9 mouse cellular contexts compared by ENCODE assay signal in the genomic region with DNA sequence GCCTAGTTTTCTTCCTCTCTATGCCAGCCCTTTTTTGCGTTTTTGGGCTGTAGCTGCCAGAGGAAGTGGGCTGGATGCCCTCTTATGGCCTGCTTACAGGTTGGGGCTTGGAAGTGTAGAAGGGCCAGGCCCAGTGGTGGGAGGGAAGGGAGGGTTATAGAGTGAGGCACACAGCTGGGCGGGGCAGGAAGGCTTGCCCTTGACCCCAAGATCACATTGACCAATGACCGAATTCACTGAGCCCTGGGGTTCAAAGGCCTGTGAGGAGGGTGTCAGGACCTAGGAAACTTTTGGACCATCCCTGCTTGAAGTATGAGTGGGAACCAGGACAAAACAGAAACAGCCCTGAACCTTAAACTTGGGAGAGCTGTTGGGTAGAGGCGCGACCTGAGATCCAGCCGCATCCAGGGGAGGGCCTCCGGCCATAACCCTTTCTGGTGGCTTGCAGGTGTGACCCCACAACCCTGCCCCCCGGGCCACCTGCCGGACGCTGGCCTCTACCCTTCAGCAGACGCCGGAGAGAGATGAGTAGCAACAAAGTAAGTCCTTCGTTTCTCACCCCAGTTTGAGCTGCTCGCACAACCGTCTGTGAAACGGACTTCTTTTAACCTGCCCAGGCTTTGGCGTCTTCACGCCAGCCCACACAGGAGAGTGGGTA. TPM values are rescaled to one million over a fixed set of nuclear protein-coding genes. Genes with fewer than 3 reads are reported as not detected.
DNase-seq lines count a peak whose midpoint lies in the region; ATAC-seq lines count a peak whose summit lies in the region.
"Had no signal": no experiment of that assay in that cellular context is flagged by ENCODE, and none has a peak within 500 bp of the region (broad histone marks: within the 10 kb centered on the region; RNA-seq: fewer than 3 reads in every experiment).

No protein-coding gene starts in this region.

- peak overlapping the region; percentile 9 for H3K9ac ChIP-seq in kidney, embryonic 16.5 days (replicated peaks; ENCODE audit: low read length)
- peak overlapping the region; percentile 47 for H3K9ac ChIP-seq in intestine, embryonic 15.5 days
- H3K9ac ChIP-seq in neural tube, embryonic 12.5 days: no peak overlapping the region

- peak overlapping the region; percentile 88 for H3K4me2 ChIP-seq in kidney, embryonic 16.5 days (replicated peaks; ENCODE audit: low read depth, low read length)
- H3K4me2 ChIP-seq in intestine, embryonic 15.5 days (replicated peaks): peak overlapping the region; percentile 87
- H3K4me2 ChIP-seq in neural tube, embryonic 12.5 days (replicated peaks): peak overlapping the region; percentile 92

- no peak for DNase-seq in kidney, adult 8-10 months
- DNase-seq in embryonic facial prominence, embryonic 10.5 days (ENCODE audit: low spot score): no peak
- no peak for DNase-seq in gastrocnemius, postnatal 10 days
- DNase-seq in embryo, embryonic 9.5 days (ENCODE audit: extremely low spot score): no peak
- DNase-seq in left cerebral cortex, postnatal 25 days (ENCODE audit: low spot score in 2 of 2): no peak

- no peaks in the 10 kb centered on the region for H3K27me3 ChIP-seq in kidney, embryonic 16.5 days (ENCODE audit: insufficient read depth, low read length)
- H3K27me3 ChIP-seq in embryonic facial prominence, embryonic 10.5 days (replicated peaks; ENCODE audit: low read depth, poor library complexity, severe bottlenecking): 0 out of 2 replicates have a peak, but pooled peaks cover 6% of the 10 kb centered on the region
- no peaks in the 10 kb centered on the region for H3K27me3 ChIP-seq in intestine, embryonic 15.5 days (replicated peaks)
- H3K27me3 ChIP-seq in neural tube, embryonic 12.5 days (replicated peaks): no peaks in the 10 kb centered on the region

- intact Hi-C loops in left cerebral cortex, postnatal 25 days (cut with DNase I): no loop called here

- WGBS in kidney, embryonic 16.5 days: 41% methylated on average over 18 of the region's 18 CpGs
- 35% methylated on average over 18 of the region's 18 CpGs for WGBS in embryonic facial prominence, embryonic 10.5 days
- WGBS in intestine, embryonic 15.5 days: 52% methylated on average over 18 of the region's 18 CpGs
- WGBS in neural tube, embryonic 12.5 days: 33% methylated on average over 18 of the region's 18 CpGs

- peak overlapping the region; percentile 77 for H3K27ac ChIP-seq in kidney, embryonic 16.5 days (ENCODE audit: low read length)
- peak overlapping the region; percentile 74 for H3K27ac ChIP-seq in embryonic facial prominence, embryonic 10.5 days (replicated peaks)
- H3K27ac ChIP-seq in intestine, embryonic 15.5 days: peak overlapping the region; percentile 56; the same call in 1 of the 2 replicates
- no peak overlapping the region for H3K27ac ChIP-seq in neural tube, embryonic 12.5 days

- H3K9me3 ChIP-seq in kidney, embryonic 16.5 days (ENCODE audit: low read length): no peaks in the 10 kb centered on the region
- H3K9me3 ChIP-seq in embryonic facial prominence, embryonic 10.5 days: peaks cover 2% of the 10 kb centered on the region; the same call in 1 of the 2 replicates
- no peaks in the 10 kb centered on the region for H3K9me3 ChIP-seq in intestine, embryonic 15.5 days
- no peaks in the 10 kb centered on the region for H3K9me3 ChIP-seq in neural tube, embryonic 12.5 days

- ATAC-seq in kidney, embryonic 16.5 days (ENCODE audit: low FRiP score, low TSS enrichment): peak; percentile 16; the same call in 1 of the 2 replicates
- peak; percentile 13; the same call in 1 of the 2 replicates for ATAC-seq in intestine, embryonic 15.5 days
- no peak for ATAC-seq in neural tube, embryonic 12.5 days (ENCODE audit: low FRiP score, low read depth)

- peaks cover 3% of the 10 kb centered on the region; the same call in 1 of the 2 replicates for H3K36me3 ChIP-seq in kidney, embryonic 16.5 days (ENCODE audit: insufficient read depth, low read length)
- H3K36me3 ChIP-seq in embryonic facial prominence, embryonic 10.5 days (replicated peaks): peaks cover 22% of the 10 kb centered on the region
- no peaks in the 10 kb centered on the region for H3K36me3 ChIP-seq in intestine, embryonic 15.5 days
- no peaks in the 10 kb centered on the region for H3K36me3 ChIP-seq in neural tube, embryonic 12.5 days

- peak overlapping the region; percentile 68 for H3K4me3 ChIP-seq in kidney, embryonic 16.5 days (ENCODE audit: low read length)
- peak overlapping the region; percentile 81 for H3K4me3 ChIP-seq in embryonic facial prominence, embryonic 10.5 days
- peak overlapping the region; percentile 76 for H3K4me3 ChIP-seq in intestine, embryonic 15.5 days (replicated peaks)
- H3K4me3 ChIP-seq in neural tube, embryonic 12.5 days: no peak overlapping the region

- H3K4me1 ChIP-seq in kidney, embryonic 16.5 days (ENCODE audit: insufficient read depth, low read length): peaks cover 35% of the 10 kb centered on the region
- H3K4me1 ChIP-seq in embryonic facial prominence, embryonic 10.5 days: peaks cover 55% of the 10 kb centered on the region
- H3K4me1 ChIP-seq in intestine, embryonic 15.5 days (replicated peaks): peaks cover 33% of the 10 kb centered on the region
- H3K4me1 ChIP-seq in neural tube, embryonic 12.5 days: peaks cover 24% of the 10 kb centered on the region

RNA-seq across cellular contexts. Expression of a gene that starts 9.4 kb away (rescaled TPM):
- 18.5 and 18.6 TPM in 2 replicates for polyA plus RNA-seq in kidney, embryonic 16.5 days (2015; fragmentation: Nextera tagmentation; extraction: Ambion mirVana)
- polyA plus RNA-seq in embryonic facial prominence, embryonic 10.5 days (2016; fragmentation: Nextera tagmentation; extraction: Ambion mirVana): 17.1 and 17.3 TPM in 2 replicates
- 14.0 and 15.7 TPM in 2 replicates for polyA plus RNA-seq in intestine, embryonic 15.5 days (2015; fragmentation: Nextera tagmentation; extraction: Ambion mirVana)
- 10.1 and 11.5 TPM in 2 replicates for polyA plus RNA-seq in neural tube, embryonic 12.5 days (2016; fragmentation: Nextera tagmentation; extraction: Ambion mirVana)
- total RNA-seq in gastrocnemius, postnatal 10 days (2021): 10 to 100 TPM; 59.7 to 66.0 TPM
- 100 to 1,000 TPM; 112 to 117 TPM for total RNA-seq in left cerebral cortex, postnatal 25 days (2021)

RNA-seq across cellular contexts. Expression of a gene that starts 12.7 kb away (rescaled TPM):
- 35.7 and 39.1 TPM in 2 replicates for polyA plus RNA-seq in kidney, embryonic 16.5 days (2015; fragmentation: Nextera tagmentation; extraction: Ambion mirVana)
- 20.5 and 24.7 TPM in 2 replicates for polyA plus RNA-seq in embryonic facial prominence, embryonic 10.5 days (2016; fragmentation: Nextera tagmentation; extraction: Ambion mirVana)
- 19.2 and 19.6 TPM in 2 replicates for polyA plus RNA-seq in intestine, embryonic 15.5 days (2015; fragmentation: Nextera tagmentation; extraction: Ambion mirVana)
- 46.6 and 50.4 TPM in 2 replicates for polyA plus RNA-seq in neural tube, embryonic 12.5 days (2016; fragmentation: Nextera tagmentation; extraction: Ambion mirVana)
- total RNA-seq in gastrocnemius, postnatal 10 days (2021): 1,000 to 10,000 TPM; 1,275 to 1,593 TPM
- 100 to 1,000 TPM; 157 to 159 TPM for total RNA-seq in left cerebral cortex, postnatal 25 days (2021)

RNA-seq across cellular contexts. Expression of a gene that starts 22.0 kb away (rescaled TPM):
- 24.7 TPM in 2 replicates for polyA plus RNA-seq in kidney, embryonic 16.5 days (2015; fragmentation: Nextera tagmentation; extraction: Ambion mirVana)
- polyA plus RNA-seq in embryonic facial prominence, embryonic 10.5 days (2016; fragmentation: Nextera tagmentation; extraction: Ambion mirVana): 25.1 and 26.4 TPM in 2 replicates
- 16.4 and 18.8 TPM in 2 replicates for polyA plus RNA-seq in intestine, embryonic 15.5 days (2015; fragmentation: Nextera tagmentation; extraction: Ambion mirVana)
- 20.4 and 21.4 TPM in 2 replicates for polyA plus RNA-seq in neural tube, embryonic 12.5 days (2016; fragmentation: Nextera tagmentation; extraction: Ambion mirVana)
- total RNA-seq in gastrocnemius, postnatal 10 days (2021): 10 to 100 TPM; 31.7 to 42.6 TPM
- 10 to 100 TPM; 40.1 to 41.1 TPM for total RNA-seq in left cerebral cortex, postnatal 25 days (2021)

RNA-seq across cellular contexts. Expression of a gene that starts 33.4 kb away (rescaled TPM):
- polyA plus RNA-seq in kidney, embryonic 16.5 days (2015; fragmentation: Nextera tagmentation; extraction: Ambion mirVana): 0.12 and 0.16 TPM in 2 replicates
- polyA plus RNA-seq in embryonic facial prominence, embryonic 10.5 days (2016; fragmentation: Nextera tagmentation; extraction: Ambion mirVana): 0.11 TPM in 2 replicates
- not detected in 2 replicates for polyA plus RNA-seq in intestine, embryonic 15.5 days (2015; fragmentation: Nextera tagmentation; extraction: Ambion mirVana)
- 0.25 and 0.69 TPM in 2 replicates for polyA plus RNA-seq in neural tube, embryonic 12.5 days (2016; fragmentation: Nextera tagmentation; extraction: Ambion mirVana)
- not detected for total RNA-seq in gastrocnemius, postnatal 10 days (2021)
- under 1 TPM; 0.80 to 0.94 TPM for total RNA-seq in left cerebral cortex, postnatal 25 days (2021)
- total RNA-seq: adrenal gland, postnatal 4 days had no signal

RNA-seq across cellular contexts. Expression of a gene that starts 34.3 kb away (rescaled TPM):
- 2.5 and 2.6 TPM in 2 replicates for polyA plus RNA-seq in kidney, embryonic 16.5 days (2015; fragmentation: Nextera tagmentation; extraction: Ambion mirVana)
- 2.0 and 2.1 TPM in 2 replicates for polyA plus RNA-seq in embryonic facial prominence, embryonic 10.5 days (2016; fragmentation: Nextera tagmentation; extraction: Ambion mirVana)
- 0.56 and 0.69 TPM in 2 replicates for polyA plus RNA-seq in intestine, embryonic 15.5 days (2015; fragmentation: Nextera tagmentation; extraction: Ambion mirVana)
- polyA plus RNA-seq in neural tube, embryonic 12.5 days (2016; fragmentation: Nextera tagmentation; extraction: Ambion mirVana): 3.9 and 4.0 TPM in 2 replicates
- not detected for total RNA-seq in gastrocnemius, postnatal 10 days (2021)
- total RNA-seq in left cerebral cortex, postnatal 25 days (2021): 1 to 10 TPM; 7.5 to 8.3 TPM
